Mouse (Mus musculus): ENCODE measurements around the gene Nectin1. TPM values are rescaled to one million over a fixed set of nuclear protein-coding genes. Genes with fewer than 3 reads are reported as not detected.
A peak's percentile ranks its signal among the peaks of the same experiment; 100 is the strongest.

Gene Nectin1
- total and polyA plus RNA-seq, 3 experiments: 3.9 to 6.2 TPM; not detected in 1

DNA sequence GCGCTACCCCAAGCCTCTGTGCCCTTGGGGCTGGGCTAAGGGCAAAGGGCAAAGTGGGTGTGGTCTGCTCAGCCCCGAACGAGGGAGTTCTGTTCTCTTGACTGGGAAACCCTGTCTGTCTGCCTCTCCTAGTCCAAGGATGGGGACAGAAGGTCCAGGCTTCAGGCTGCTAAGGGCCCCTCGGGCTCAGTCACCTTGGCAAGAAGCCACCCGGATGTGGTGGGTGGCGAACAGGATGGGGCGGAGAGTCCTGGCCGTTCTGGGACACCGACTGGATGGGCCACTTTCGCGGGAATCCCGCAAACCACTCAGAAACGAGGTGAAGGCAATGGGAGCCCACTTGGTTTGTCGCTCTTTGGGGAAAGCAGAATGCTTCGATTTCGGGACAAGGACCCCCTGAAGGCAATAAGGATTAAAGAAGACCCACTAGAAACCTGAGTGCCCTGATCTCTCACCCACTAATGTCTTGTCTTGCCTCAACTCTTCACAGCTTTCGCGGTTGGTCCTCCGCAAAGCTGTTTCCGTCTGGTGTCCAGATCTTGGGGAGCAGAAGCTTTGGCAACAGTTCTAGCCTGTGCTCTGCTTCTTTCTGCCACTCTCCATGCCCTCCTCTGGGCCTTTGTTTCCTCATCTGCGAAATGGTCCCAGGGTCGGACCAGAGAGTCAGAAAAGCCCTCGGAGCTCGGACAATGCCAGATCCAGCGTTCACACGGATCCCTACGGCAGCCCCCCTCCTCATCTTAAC is 710 bp upstream of the Nectin1 start (continued):
- TF ChIP-seq MYC (IDR thresholded peaks at IDR 0.05; ENCODE audit: low read depth, low read length): no peak
- TF ChIP-seq GABPA (IDR thresholded peaks at IDR 0.05; ENCODE audit: low read depth, low read length): no peak
- TF ChIP-seq TCF12 (IDR thresholded peaks at IDR 0.05; ENCODE audit: low read depth, low read length): no peak
- TF ChIP-seq MAFK (IDR thresholded peaks at IDR 0.05; ENCODE audit: borderline replicate concordance, low read depth, low read length): no peak
- TF ChIP-seq MXI1 (IDR thresholded peaks at IDR 0.05; ENCODE audit: low read depth, low read length): no peak
- TF ChIP-seq EP300 (IDR thresholded peaks at IDR 0.05; ENCODE audit: low read depth in 1 of 2, low read length in 2 of 2): no peak
- no peak for TF ChIP-seq ETS1 (IDR thresholded peaks at IDR 0.05; ENCODE audit: low read depth, low read length)
- TF ChIP-seq KAT2A (conservative IDR thresholded peaks at IDR 0.05; ENCODE audit: low read depth, low read length): no peak
- no peak for TF ChIP-seq GATA1 (IDR thresholded peaks at IDR 0.05; ENCODE audit: low read depth, low read length)
- TF ChIP-seq CHD2 (IDR thresholded peaks at IDR 0.05; ENCODE audit: low read length): no peak
- TF ChIP-seq NRF1 (IDR thresholded peaks at IDR 0.05; ENCODE audit: insufficient read depth, low read depth, low read length, poor library complexity, severe bottlenecking): no peak
- TF ChIP-seq HCFC1 (IDR thresholded peaks at IDR 0.05; ENCODE audit: low read depth, low read length): peak; percentile 40; the same call in 1 of the 2 replicates
- no peak for TF ChIP-seq CTCF (IDR thresholded peaks at IDR 0.05 in 2 of 3, conservative IDR thresholded peaks at IDR 0.05 in 1 of 3; ENCODE audit: control insufficient read depth in 1 of 3, insufficient read depth in 1 of 3, low read depth in 2 of 3, low read length in 3 of 3, poor library complexity in 1 of 3, severe bottlenecking in 1 of 3)
- no peak for TF ChIP-seq UBTF (IDR thresholded peaks at IDR 0.05; ENCODE audit: borderline replicate concordance, insufficient read depth, low read depth, low read length)
- no peak for TF ChIP-seq RAD21 (IDR thresholded peaks at IDR 0.05; ENCODE audit: low read depth, low read length)
- TF ChIP-seq MEF2A (IDR thresholded peaks at IDR 0.05; ENCODE audit: extremely low read depth, insufficient replicate concordance, low read depth, low read length, poor library complexity, severe bottlenecking): no peak
- no peak for TF ChIP-seq CHD1 (IDR thresholded peaks at IDR 0.05; ENCODE audit: low read depth, low read length)
- TF ChIP-seq ELF1 (IDR thresholded peaks at IDR 0.05; ENCODE audit: low read depth, low read length): no peak
- no peak for TF ChIP-seq TBP (IDR thresholded peaks at IDR 0.05; ENCODE audit: low read depth, low read length)
- TF ChIP-seq SMC3 (IDR thresholded peaks at IDR 0.05; ENCODE audit: low read depth, low read length): no peak

GRCm38 (mm10) chr9:43744138-43744981 is 576 bp downstream of the Nectin1 start:
- DNase-seq (ENCODE audit: low read depth, low spot score): peak; percentile 44
- Histone ChIP-seq H3K4me1 (ENCODE audit: control insufficient read depth in 1 of 2, insufficient read depth in 2 of 2, low read length in 2 of 2) (peaks cover 5 to 12% of the 10 kb centered on the region in 2 experiments; a peak in 2 of 4 replicates), H3K4me3 (ENCODE audit: control insufficient read depth in 1 of 2, insufficient read depth in 1 of 2, low read depth in 2 of 2, low read length in 2 of 2) (peak overlapping the region; percentile 68 to 79), H3K27me3 (ENCODE audit: control insufficient read depth in 1 of 2, insufficient read depth in 2 of 2, low read length in 2 of 2) (no peaks in the 10 kb centered on the region), H3K79me2 (ENCODE audit: control insufficient read depth, insufficient read depth, low read length, poor library complexity) (peaks cover 20% of the 10 kb centered on the region), H3K27ac (ENCODE audit: control insufficient read depth, low read depth, low read length) (peak overlapping the region; percentile 62), H3K9me3 (replicated peaks; ENCODE audit: insufficient read depth, low read length) (no peaks in the 10 kb centered on the region), H3K9ac (ENCODE audit: control insufficient read depth, low read depth, low read length, poor library complexity, severe bottlenecking) (peak overlapping the region; percentile 88), H3K36me3 (ENCODE audit: control insufficient read depth in 1 of 2, insufficient read depth in 2 of 2, low read length in 2 of 2) (0 out of 4 replicates have a peak, but pooled peaks cover 0 to 3% of the 10 kb centered on the region in 2 experiments)
- no peak for TF ChIP-seq TBP (IDR thresholded peaks at IDR 0.05; ENCODE audit: low read depth, low read length)
- TF ChIP-seq SIN3A (IDR thresholded peaks at IDR 0.05; ENCODE audit: low read length): peak; percentile 4; the same call in 1 of the 2 replicates
- no peak for TF ChIP-seq POLR2AphosphoS5 (IDR thresholded peaks at IDR 0.05; ENCODE audit: borderline replicate concordance, low read depth, low read length)
- TF ChIP-seq MXI1 (IDR thresholded peaks at IDR 0.05; ENCODE audit: low read depth, low read length): peak; percentile 3; the same call in 1 of the 2 replicates
